Mouse (Mus musculus) testis, adult 2 months (tissue): ENCODE measurements around the gene Gcnt7. TPM values are rescaled to one million over a fixed set of nuclear protein-coding genes. Genes with fewer than 3 reads are reported as not detected.

Experiments
- H3K27ac ChIP-seq: fragments of 200-500 bp; 2 replicates; pipeline ENCODE4 v1.5.1; 2012; ENCODE audit warnings: low read depth, low read length; ENCODE audit not compliant: control insufficient read depth, insufficient read depth
- H3K27me3 ChIP-seq: fragments of 200-500 bp; 2 replicates; pipeline ENCODE4 v1.6.1; 2012; ENCODE audit warnings: mild to moderate bottlenecking, low read length, moderate library complexity; ENCODE audit not compliant: control insufficient read depth, insufficient read depth
- H3K36me3 ChIP-seq: fragments of 200-500 bp; 2 replicates; pipeline ENCODE4 v1.6.1; 2012; ENCODE audit warnings: mild to moderate bottlenecking, low read length; ENCODE audit not compliant: control insufficient read depth, insufficient read depth
- H3K4me1 ChIP-seq: fragments of 200-500 bp; 2 replicates; pipeline ENCODE4 v1.6.1; 2012; ENCODE audit warnings: low read length; ENCODE audit not compliant: control insufficient read depth, insufficient read depth
- H3K4me3 ChIP-seq: fragments of 200-500 bp; 2 replicates; pipeline ENCODE4 v1.5.1; 2012; ENCODE audit warnings: low read depth, mild to moderate bottlenecking, low read length, moderate library complexity, mixed read lengths; ENCODE audit not compliant: control insufficient read depth
- CTCF ChIP-seq: fragments of 200-500 bp; IDR thresholded peaks from 2 replicates; pipeline ENCODE4 v1.5.1; 2012; ENCODE audit warnings: low read depth, mild to moderate bottlenecking, inconsistent platforms, low read length, moderate library complexity; ENCODE audit not compliant: control insufficient read depth, insufficient read depth, insufficient replicate concordance
- POLR2A ChIP-seq: fragments of 200-500 bp; IDR thresholded peaks from 2 replicates; pipeline ENCODE4 v1.6.1; 2012; ENCODE audit warnings: low read depth, mild to moderate bottlenecking, inconsistent platforms, low read length, moderate library complexity; ENCODE audit not compliant: control insufficient read depth
- polyA plus RNA-seq: library from polyadenylated mRNA; depleted of rRNA; stranded (reverse); fragments of >200 nt; gene quantifications from 2 replicates; pipeline ENCODE4 v1.2.3, GENCODE M21; 2012; rRNA removed

Gcnt7 gene
- polyA plus RNA-seq, 1 experiment = 0.07 TPM

- H3K4me1 ChIP-seq = peaks cover 6% of the 10 kb centered on the region
- no peak overlapping the region for H3K4me3 ChIP-seq
- no peaks in the 10 kb centered on the region for H3K36me3 ChIP-seq
- H3K27ac ChIP-seq = no peak overlapping the region
- TF ChIP-seq CTCF (no peak), POLR2A (no peak)
- no peaks in the 10 kb centered on the region for H3K27me3 ChIP-seq
Observed at GRCm38 (mm10) chr2:172405011-172405410, 53.4 kb downstream of the Gcnt7 start.

DNA sequence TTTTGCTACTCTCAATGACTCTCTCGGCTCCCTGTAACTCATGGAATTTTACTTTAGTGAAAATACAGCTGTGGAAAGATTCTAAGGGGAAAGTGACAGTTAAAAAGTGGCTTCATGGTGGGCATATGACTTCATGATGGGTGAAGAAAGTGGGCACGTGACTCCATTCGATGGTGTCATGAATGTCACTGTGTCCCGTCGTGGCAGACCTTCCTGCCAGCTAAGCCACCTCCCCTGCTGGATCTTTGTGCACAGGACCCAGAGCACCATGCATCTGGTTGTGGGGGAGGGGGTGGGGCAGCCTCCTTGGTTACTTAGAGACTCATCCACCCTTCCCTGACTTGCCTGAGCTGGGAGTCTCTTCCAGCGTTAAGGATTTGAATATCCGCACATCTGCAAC, 54.2 kb downstream of the Gcnt7 start:
- Histone ChIP-seq H3K4me1 (peaks cover 6% of the 10 kb centered on the region), H3K27ac (no peak overlapping the region), H3K4me3 (no peak overlapping the region), H3K36me3 (no peaks in the 10 kb centered on the region), H3K27me3 (no peaks in the 10 kb centered on the region)
- TF ChIP-seq POLR2A (no peak), CTCF (no peak)

- no peak overlapping the region for H3K27ac ChIP-seq
- no peaks in the 10 kb centered on the region for H3K36me3 ChIP-seq
- no peak overlapping the region for H3K4me3 ChIP-seq
- TF ChIP-seq POLR2A (no peak), CTCF (no peak)
- H3K4me1 ChIP-seq = peaks cover 6% of the 10 kb centered on the region
- H3K27me3 ChIP-seq = no peaks in the 10 kb centered on the region
Observed at GRCm38 (mm10) chr2:172401116-172401825, 57.1 kb downstream of the Gcnt7 start.

Other genes starting within 250 kb of the Gcnt7 start
- not detected in 2 replicates for gene Mc3r, start 210.1 kb downstream of the Gcnt7 start, polyA plus RNA-seq
- 6.8 and 7.9 TPM in 2 replicates for gene Fam210b, start 113.0 kb downstream of the Gcnt7 start, polyA plus RNA-seq
- 74.5 and 87.6 TPM in 2 replicates for gene Aurka, start 88.1 kb downstream of the Gcnt7 start, polyA plus RNA-seq
- gene Cstf1, start 87.9 kb downstream of the Gcnt7 start, polyA plus RNA-seq = 158 and 175 TPM in 2 replicates
- 0.26 and 0.31 TPM in 2 replicates for gene Cass4, start 64.8 kb downstream of the Gcnt7 start, polyA plus RNA-seq
- gene Rtf2, start 18.0 kb downstream of the Gcnt7 start, polyA plus RNA-seq = 21.9 and 22.3 TPM in 2 replicates
- 376 and 416 TPM in 2 replicates for gene Fam209, start 13.9 kb upstream of the Gcnt7 start, polyA plus RNA-seq
- gene Tfap2c, start 91.0 kb upstream of the Gcnt7 start, polyA plus RNA-seq = 0.11 and 0.23 TPM in 2 replicates